Mouse (Mus musculus) retina, embryonic 14.5 days (tissue): Measurements from ENCODE around the gene Erich6.
A peak's percentile ranks its signal among the peaks of the same experiment; 100 is the strongest.

Source experiments
- DNase-seq: peaks from one replicate; pipeline ENCODE4 v3.0.0-alpha.2; 2015; ENCODE audit warnings: low spot score

Erich6 gene

GRCm38 (mm10) chr3:58636406-58637295 lies at the start of gene Erich6:
Erich6 (minus strand) TSS chr3:58637207.
- DNase-seq, result peak; percentile 74

DNA sequence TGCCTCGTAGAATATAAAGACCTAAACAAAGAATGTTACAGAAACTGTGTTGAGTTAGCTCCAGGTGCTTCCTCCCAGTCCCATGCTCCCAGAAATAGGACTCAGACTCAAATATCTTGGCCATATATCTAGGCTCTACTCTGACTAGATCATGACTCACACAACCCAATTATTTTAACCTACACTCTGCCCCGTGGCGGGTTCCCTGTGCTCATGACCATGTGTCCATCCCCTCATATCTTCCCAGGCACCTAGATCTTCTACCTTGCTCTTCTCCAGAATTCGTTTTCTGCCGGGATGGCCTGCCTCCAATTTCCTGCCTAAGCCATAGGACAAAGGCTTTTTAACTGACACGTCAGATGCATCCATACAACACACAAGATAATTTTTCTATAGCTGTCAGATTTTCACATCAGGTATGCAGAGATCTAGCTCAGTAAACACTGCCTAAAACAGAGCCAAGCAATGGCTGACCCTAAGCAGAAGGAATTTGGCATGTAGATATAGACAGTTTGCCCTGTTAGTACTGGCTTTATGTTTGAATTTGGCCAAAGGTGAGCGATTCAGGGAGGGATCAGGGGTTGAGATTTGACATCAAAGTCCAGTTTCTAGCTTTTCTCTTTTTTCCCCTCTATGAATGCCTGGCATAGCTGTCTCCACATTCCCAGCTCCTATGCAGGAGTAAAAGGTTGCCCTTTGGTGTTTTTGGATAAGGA lies 49.4 kb upstream of the Erich6 start:
- no peak for DNase-seq

GRCm38 (mm10) chr3:58685396-58685795 lies 48.4 kb upstream of the Erich6 start:
- no peak for DNase-seq

- DNase-seq, result no peak
These were observed 46.3 kb upstream of the Erich6 start for GRCm38 (mm10) chr3:58683346-58683745.

GRCm38 (mm10) chr3:58682336-58682735 lies 45.3 kb upstream of the Erich6 start:
- DNase-seq, result no peak

DNA sequence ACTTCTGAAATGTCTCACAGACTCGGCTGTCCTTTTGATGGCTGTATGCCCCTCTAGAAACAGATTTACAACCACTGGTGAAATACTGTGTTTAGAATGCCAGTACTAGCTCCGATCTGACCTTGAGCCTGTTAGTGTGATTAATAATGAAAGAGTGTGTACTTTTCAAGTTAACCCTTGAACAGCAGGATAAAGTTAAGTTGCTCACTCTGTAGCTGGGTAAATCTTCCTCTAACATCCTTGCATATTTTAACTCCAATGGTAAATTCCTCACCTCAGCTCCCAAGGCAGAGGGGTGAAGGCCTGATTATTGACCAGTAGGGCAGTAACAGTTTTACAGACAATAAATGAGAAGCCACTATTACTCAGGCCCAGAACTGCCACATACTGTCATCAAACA lies 44.8 kb upstream of the Erich6 start:
- DNase-seq, result no peak

- DNase-seq, result no peak
These were observed 44.1 kb upstream of the Erich6 start for GRCm38 (mm10) chr3:58680943-58681637.

DNA sequence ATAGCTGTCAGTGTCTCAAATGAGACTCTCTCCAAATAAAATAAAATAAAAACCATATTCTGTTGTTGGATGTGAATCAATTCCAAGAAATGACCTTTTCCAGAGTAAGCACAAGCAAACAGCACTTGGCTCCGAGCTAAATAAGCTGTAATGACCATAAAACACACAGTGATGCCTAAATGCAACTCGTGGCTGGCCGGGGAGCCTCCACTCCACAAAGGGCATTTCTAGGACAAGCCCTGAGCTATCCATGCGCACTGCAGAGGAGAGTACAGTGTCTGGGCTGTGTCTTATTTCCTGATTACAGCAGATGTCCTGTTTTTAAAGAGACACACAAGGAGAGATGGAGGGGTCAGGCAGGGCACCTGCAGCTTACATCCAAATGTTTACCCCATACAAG lies 43.0 kb upstream of the Erich6 start:
- no peak for DNase-seq

DNA sequence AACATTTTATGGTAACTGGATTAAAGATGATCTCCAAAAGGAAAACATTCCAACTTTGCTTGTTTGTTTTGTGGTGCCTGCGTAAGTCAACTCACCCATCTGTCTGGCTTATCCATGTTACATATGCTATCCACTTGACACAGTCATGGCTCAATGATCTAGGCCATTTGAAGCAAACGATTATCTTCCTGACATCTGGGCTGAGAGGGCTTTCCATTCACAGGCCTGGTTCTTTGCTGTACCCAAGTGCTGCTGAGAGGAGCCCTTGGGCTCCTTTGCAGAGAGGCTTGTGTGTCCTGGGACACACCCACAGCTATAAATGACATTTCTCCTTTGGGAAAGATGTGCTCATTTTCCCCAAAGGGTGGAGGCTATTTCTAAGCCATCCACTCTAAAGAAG lies 41.9 kb upstream of the Erich6 start:
- DNase-seq, result peak; percentile 62

DNA sequence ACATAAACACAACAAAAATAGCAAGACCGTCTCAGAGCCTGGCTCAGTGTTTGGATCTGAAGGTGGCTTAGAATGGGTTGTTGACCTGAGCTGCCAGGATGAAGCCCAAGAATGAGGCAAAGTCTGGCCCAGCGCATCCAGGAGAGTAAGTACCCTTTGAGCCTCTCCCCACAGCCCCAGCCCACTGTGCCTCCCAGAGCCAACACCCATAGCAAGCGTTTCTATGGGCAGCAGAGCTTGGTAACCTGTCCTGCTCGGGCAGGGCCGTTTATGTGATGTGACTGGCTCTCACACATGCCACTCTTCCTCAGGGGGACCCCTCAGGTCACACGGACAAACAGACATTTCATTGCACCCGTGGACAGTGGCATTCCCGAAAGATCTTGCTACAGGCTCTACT lies 41.4 kb upstream of the Erich6 start:
- DNase-seq, result no peak

GRCm38 (mm10) chr3:58677615-58678014 lies 40.6 kb upstream of the Erich6 start:
- no peak for DNase-seq

DNA sequence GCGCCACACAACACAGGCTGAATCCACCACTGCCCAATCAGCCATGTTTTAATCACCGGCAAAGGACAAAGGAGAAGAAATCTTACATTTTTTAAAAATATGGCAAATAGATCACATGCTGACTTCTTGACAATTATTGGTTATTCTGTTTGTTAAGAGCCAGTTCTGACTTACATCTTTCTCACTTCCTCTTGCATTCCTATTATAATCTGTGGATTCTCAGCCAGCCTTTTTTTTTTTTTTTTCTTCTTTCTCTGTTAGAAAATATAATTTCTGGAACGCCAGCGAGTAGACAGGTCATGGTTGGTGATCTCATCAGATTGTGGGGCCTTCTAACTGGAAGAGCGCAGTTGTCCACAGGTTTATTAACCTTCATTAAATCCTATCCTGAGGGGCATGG lies 36.3 kb upstream of the Erich6 start:
- DNase-seq, result no peak

DNA sequence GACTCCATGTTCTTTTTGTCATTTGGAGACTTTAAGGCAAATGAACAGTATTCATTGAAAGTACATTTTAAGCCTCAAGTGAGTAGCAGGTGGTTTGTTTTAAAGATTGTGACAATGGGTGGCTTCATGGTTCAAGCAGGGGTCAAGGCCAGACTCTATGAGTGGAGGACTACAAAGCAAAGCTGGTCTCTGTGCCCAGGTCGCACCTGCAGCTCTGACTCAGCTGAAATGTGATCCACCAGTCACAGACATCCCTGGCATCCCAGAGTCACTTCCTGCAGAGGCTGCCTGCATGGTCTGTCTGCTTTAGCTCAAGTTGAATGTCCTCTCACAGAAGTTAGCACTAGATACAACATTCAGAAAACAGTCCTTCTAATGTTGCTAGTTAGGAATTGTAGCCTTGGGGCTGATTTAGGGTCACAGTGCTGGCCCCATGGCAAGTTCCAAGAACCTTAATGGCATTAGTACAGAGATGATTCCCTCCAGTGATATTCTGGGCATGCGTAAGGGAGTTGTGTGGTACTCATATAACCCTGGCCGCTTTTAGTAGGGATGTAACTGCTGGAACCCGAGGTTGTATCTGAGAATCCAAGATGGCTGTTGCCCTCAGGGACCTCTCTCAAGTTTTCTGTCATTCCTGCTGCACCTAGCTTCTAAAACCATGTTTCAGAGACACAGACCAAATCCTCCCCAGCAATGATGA lies 35.6 kb upstream of the Erich6 start:
- no peak for DNase-seq

- DNase-seq, result no peak
These were observed 34.7 kb upstream of the Erich6 start for GRCm38 (mm10) chr3:58671616-58672250.

- no peak for DNase-seq
These were observed 27.0 kb upstream of the Erich6 start for GRCm38 (mm10) chr3:58663970-58664369.

- DNase-seq, result no peak
These were observed 23.6 kb upstream of the Erich6 start for GRCm38 (mm10) chr3:58660636-58661035.

GRCm38 (mm10) chr3:58657356-58657755 lies 20.3 kb upstream of the Erich6 start:
- DNase-seq, result peak; percentile 43

GRCm38 (mm10) chr3:58655362-58656130 lies 18.5 kb upstream of the Erich6 start:
- peak; percentile 86 for DNase-seq

DNA sequence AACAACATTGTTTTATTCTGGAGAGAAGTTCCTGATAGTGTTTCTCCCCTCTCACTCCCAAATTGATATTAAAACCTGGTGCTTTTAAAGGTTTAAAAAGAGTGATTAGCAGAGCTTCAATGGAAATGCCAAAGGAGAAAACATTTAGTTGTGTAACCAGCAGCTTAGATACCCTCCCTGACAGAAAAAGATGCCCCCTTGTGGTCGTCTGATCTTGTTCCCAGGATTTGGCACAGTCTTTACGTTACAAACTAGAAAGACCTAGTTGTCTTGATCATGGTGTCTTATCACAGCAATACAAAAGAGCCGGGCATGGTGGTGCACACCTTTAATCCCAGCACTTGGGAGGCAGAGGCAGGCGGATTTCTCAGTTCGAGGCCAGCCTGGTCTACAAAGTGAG lies 16.9 kb upstream of the Erich6 start:
- peak; percentile 45 for DNase-seq

- no peak for DNase-seq
These were observed 13.3 kb upstream of the Erich6 start for GRCm38 (mm10) chr3:58650328-58650727.

- DNase-seq, result no peak
These were observed 10.2 kb upstream of the Erich6 start for GRCm38 (mm10) chr3:58647179-58647578.
